Mouse (Mus musculus): ENCODE results near the gene Tmem245.
"Not testable (repeated sequence)": the region's sequence is repeated elsewhere in the genome, so short reads cannot be mapped to it uniquely, and the experiment has no call there.

The Tmem245 gene

DNA sequence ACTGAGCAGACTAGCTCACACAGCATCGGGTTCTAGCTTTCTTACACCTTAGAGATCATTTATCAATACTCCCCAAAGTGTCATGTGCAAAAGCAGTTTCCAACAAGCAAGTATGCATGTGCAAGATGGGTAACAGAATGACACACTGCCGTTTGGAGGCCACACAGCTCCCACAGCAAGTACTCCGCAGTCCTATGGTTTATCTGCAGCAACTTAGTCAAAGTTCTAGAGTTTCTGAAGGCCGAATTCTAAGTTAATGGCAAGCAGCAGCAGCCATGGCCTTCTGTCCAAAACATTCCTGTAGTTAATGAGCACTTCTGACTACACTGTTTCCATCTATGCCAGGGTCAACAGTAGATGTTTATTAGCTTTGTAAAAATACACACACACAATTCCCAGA is 20.3 kb downstream of the Tmem245 start:
- DNase-seq (ENCODE audit: low spot score), result no peak

DNA sequence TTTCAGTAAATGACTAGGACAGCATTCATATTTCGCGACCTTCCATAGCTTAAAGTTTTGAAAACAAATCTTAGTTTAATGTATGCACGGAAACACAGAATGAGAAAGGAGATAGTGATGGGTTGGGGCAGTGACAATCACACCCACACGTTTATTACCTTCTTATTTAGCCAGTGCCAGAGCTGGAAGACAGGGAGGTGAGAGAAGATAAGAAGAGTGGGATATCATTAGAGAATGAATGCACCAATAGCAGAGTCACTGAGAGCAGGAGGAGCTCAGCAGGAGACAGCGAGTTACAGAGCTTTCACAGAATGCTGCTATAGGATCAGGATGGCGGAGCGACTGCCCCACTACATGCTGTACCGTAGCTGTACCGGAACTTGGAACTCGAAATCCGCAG is 25.0 kb downstream of the Tmem245 start:
- no peak for DNase-seq (ENCODE audit: low spot score)

DNA sequence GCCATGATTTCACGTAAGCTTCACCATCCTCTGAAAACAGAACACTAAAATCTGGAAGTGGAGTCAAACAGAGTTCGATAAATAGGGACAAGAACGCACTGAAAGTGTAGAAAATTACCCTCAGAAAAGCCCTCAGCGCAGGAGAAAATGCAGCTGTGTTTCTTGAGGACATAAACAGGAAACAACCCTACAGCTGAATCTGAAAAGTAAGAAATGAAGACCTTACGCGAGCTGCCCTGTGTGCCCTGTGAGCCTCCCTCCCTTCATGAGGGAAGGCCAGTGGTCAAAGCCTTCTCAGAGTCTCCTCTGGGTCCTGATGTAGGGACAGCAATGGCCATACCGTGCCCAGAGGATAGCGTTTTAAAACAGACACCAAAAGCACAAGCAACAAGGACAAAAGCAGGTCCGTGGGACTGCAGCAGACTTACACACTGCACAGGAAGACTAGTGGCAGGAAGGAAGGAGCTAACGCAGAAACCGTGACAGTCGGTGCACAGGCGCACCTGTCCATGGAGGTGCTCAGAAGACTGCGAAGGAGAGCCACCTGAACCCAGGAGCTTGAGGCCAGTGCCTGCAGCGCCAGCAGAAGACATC is 31.4 kb downstream of the Tmem245 start:
- DNase-seq (ENCODE audit: low spot score), result no peak

DNA sequence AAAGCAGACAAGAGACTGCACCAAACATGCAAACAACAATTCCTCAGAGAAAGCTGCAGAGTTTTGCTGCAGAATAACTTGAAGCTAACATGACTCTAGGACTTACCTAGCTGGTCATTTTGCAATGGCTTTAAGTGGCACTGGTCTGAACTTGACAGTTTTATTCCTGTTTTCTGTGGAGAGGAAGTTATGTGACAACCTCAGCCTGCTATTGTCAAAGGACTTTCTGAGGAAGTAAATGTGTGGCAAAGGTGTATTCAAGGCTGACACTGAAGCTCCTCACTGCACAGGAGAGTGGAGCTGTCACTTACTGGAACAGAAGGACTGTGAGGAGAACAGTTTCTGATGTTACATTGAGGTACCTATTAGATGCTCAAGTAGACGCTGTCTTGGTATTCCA is 32.5 kb downstream of the Tmem245 start:
- DNase-seq (ENCODE audit: low spot score), result no peak

DNA sequence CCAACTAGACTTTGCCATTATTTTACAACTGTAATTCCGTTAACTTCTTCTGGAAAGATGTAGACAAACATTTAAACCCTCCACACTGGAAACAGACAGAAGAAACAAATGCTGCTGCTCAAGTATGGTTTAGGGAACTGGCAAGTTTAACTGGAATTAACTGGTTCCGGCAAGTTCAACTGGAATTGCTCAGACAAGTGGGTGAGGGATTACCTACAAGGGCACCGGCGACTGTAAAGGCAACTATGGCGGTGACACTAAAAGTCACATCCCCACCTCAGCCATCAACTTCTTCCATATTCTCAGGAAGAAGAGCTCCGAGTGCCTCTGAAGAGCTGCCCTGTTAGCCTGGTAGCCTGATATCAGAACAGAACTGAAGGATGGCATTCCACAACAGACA is 32.9 kb downstream of the Tmem245 start:
- DNase-seq (ENCODE audit: low spot score), result no peak

DNA sequence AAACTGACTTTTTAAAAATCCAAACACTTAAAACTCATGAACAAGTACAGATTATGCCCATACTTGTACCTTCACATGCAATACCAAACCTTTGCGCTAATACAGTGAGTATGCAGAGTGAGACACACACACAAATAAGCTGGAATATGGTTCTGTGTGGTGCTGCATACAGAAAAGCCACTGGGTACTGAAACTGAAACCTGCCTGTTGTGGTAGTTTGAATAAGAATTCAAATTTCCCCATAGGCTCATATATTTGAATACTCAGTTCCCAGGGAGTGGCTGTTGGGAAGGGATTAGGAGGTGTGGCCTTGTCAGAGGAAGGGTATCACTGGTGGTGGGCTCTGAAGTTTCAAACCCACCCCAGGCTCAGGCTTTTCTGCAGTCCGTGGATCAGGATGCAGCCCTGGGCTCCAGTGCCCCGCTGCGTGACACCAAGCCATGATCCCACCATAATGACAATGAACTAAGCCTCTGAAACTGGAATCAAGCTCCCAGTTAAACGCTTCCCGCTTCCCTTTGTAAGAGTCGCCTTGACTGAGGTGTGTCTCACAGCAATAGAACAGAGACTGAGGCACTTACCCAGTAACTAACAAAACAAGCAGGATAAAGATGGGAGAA is 34.7 kb downstream of the Tmem245 start:
- DNase-seq (ENCODE audit: low spot score), result no peak

DNA sequence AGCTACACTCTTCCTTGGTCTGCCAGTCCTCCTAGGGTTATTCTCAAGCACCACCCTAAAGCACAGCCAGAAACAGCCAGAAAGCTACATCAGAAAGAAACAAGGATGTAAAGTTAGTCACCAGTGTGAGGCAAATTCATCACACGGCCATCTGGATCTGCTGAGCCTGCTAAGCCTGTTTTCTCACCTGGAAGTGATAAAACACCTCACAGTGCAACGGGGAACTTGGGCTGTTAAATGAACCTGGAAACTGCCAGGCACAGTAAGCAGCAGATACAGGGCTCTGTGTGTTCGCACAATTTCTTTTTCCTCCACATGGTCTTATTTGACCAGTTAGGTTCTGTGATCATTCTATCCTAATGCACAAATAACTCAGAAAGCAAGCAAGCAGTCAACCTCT is 37.7 kb downstream of the Tmem245 start:
- DNase-seq (ENCODE audit: low spot score), result no peak

DNA sequence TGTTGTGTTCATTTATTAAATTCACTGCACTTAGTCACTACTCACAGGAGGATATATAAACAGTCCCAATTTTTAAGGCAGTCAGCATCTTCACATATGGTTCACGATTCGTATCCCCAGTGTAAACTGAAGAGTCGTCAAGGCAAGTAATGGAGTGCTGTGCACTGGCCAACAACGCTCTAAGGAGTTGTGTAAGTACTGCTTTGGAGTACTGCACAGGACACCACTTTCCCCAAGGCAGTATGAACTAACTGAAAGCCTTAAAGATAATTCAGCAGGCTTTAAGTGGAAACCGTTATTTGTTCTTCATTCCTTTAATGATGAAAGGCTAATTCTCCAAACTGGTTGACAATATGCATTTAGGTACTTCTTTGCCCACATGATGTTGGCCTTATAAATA is 39.6 kb downstream of the Tmem245 start:
- DNase-seq (ENCODE audit: low spot score), result no peak

DNA sequence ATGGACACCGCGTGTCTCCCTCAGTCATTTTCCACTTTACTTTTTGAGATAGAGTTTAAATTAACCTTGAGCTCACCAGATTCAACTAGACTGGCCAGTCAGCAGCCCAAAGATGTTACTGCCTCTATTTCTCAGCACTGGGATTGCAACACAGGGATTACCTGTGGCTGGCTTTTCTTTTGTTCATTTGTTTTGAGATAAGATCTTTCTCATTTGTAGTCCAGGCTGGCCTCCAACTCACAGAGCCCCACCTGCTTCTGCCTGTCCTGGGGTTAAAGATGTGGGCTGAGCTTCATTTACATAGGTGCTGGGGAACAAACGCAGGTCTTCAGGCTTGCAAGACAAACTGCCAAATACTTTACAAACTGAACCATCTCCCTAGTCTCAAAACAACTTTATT is 40.3 kb downstream of the Tmem245 start:
- no peak for DNase-seq (ENCODE audit: low spot score)

DNA sequence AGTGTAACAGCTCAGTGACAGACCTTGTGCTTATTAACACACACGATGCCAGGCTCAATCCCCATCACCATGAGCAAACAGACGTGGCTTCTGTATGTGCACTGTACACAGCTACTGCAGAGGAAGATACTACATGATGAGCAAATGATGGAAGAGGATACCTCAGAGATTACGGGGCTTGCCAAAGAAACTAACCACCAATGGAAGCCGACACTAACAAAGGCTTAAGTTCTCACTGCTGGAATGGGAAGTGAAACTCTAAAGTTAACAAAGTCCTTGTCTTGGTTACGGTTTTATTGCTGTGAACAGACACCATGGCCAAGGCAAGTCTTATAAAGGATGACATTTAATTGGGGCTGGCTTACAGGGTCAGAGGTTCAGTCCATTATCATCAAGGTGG is 41.7 kb downstream of the Tmem245 start:
- no peak for DNase-seq (ENCODE audit: low spot score)

DNA sequence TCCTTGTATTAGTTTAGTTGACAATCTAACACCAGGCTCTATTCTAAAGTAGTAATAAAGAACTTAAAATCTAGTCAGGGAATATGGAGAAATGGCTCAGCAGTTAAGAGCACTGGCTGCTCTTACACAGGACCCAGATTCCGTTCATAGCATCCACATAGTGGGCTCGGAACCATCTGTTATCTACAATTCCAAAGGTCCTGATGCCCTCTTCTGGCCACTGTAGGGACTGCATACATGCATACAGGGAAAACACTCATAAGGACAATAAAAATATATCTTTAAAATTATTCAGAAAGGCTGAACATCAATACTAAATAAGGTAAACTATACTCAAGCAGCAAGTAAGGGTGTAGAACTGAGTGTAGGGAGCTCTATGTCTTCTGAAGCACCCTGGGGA is 45.6 kb downstream of the Tmem245 start:
- no peak for DNase-seq (ENCODE audit: low spot score)

DNA sequence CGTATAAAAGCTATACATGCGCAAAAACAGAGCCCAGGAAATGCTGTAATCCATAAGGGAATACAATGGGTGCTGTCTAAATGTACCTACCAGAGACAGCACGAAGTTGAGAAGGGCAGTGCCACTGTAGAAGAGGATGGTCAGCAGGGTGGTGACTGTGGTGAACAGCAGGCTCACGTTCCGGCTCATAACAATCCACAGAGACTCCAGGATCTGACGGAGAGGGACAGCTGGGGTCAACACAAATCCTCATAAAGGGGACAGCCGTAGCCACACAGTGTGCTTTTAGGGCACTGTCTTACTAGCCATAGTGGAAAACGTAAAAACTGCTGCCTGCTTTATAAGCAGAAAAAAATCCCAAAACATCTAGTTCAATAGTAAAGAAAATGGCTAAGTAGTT is 48.0 kb downstream of the Tmem245 start:
- no peak for DNase-seq (ENCODE audit: low spot score)

DNA sequence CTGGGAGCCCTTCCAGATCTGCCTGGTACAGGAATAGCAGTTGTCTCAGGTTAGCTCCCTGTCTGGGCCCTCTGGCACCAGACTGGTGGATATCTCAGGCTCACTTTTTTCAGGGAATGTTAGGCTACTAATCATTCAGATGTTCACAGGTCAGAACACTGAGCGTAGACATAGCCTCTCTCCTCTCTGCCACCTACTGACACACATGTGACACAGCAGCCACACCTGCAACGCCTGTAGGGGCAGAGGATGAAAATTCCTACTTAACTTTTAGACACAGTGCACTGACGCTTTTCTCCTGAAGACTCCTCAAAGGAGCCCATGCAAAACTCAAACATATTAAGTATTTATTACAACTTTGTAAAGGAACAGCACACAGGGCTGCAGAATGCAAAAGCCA is 49.7 kb downstream of the Tmem245 start:
- no peak for DNase-seq (ENCODE audit: low spot score)

DNA sequence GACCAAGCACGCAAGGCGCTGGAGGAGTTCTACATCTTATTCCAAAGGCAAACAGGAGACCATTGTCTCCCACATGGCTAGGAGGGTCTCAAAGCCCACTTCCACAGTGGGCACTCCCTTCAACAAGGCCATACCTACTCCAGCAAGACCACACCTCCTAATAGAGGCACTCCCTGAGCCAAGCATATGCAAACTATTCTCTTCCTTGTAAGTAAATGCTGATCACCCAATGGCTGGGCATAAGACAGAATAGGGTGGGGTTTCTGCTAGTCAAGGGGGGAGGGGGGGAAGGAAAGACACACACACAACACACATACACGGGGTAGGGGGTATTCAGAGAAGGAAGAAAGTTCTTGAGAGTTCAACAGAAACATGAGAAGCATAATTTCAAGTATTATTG is 53.0 kb downstream of the Tmem245 start:
- no peak for DNase-seq (ENCODE audit: low spot score)

DNA sequence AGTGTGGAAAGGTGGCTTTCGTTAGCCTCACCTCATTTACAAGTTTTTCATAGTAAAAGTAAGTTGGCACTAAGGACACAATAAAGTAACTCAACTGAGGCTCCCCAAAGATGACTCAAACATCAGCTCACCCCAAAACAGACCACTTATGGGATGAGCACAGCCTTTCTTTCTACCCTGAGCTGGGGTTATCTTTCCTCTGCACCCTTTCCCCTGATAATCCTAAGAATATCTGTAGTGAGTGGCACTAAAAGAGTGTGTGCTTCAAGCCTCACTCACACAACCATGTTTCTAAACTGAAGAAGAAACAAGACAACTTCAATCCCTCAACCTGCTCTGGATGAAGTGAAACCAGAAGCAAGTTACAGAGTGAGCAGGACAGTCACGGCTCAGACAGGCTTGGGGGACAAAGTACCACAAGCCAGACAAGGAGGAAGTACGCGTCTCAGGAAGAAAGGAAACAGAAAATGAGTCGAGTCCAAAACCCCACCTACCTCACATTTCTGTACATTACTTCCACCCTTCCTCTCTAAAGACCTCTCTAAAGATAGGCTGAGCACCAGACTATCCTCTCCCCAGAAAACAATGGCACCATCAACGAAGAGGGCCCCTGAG is 54.6 kb downstream of the Tmem245 start:
- no peak for DNase-seq (ENCODE audit: low spot score)

DNA sequence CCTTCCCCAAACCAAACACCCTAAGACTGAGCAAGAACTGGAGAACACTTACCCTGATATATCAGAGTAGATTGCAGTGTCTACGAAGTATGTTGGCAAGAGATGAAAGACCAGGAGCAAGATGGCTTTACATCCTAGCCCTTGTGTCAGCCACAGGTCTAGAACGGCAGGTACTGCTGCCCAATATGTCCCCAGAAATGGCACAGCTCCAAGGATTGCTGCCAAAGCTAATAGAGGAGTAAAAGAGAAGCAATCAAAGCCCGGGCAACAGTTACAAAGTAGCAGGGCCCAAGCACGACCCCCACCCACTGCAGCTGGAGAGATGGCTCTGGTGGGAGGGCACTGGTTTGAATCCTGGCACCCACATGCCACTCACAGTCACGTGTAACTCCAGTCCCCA is 58.8 kb downstream of the Tmem245 start:
- no peak for DNase-seq (ENCODE audit: low spot score)

DNA sequence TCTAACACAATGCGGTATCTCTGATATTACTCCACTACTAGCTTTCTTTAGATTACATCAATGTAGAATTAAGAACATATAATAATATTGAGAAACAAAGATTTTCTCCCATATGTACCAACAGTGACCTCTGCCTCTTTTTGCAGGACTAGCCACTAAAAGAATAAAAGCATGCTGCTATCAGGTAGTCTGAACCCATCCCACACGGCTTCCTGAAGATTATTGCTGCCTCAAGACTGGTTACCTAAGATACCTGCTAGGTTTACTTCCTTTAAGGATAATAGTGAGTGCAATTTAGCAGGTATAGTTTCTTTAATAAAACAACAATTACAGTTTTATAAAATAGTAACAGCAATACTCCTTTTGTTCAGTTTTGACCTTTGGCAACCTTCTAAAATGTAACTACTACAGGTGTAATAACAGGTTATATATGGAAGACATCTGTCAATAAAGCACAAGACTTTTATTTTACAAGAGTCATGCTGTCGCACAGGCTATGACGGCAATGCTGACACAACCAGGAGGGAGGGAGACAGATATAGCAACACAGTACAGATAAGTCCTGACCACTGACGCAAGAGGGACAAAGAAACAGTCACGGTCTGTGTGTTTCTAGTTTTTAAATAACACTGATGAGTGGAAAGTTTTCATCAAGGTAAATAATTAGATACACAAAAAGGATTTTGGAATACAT is 60.8 kb downstream of the Tmem245 start:
- DNase-seq (ENCODE audit: low spot score), result no peak

DNA sequence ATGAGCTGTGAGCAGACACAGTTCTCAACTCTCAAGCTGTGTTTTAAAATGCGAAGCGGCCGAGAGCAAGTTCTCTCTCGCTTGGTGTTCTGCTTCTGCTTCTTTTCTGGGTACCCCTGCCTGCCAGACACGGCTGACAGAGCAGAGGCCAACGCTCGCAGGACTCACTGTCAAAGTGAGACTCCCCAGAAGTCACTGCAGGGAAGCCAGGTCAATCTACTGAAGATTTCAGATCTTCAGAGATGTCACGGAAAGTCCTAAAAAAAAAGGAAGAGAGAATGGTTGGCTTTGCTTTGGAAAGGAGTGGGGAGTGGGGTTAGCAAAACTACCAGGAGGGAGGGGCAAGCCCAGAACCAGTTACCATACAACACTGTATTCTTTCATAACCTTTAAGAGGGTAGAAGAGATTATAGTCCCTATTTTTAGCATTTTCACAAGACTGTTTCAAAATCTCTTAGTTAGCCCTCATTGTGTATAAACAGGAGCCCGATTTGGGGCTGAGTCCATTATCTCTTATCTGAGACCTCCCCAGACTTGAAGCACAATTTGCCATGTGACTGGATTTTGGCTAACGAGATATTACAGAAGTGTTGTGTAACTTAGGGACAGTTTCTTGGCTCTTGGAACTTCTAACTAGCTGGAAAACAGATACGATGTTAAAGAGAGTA is 67.1 kb downstream of the Tmem245 start:
- no peak for DNase-seq (ENCODE audit: low spot score)

DNA sequence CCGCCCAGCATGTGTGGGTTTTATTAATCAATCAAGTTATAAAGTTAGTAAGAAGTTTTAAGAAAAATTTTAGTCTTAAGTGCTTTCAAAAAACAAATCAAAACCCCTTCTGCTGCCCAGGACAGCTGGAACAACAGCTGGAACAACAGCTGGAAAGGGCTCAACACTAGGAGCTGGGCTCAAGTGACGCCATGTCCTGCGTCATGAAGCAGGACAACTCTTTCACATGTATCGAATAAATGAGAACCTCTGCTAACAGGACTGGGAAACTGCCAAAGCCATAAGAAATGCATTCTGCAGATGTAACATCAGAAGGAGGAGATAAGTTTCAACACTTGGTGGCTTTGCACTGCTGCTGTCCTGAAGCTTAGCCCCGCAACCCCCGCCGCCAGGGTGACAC is 68.3 kb downstream of the Tmem245 start:
- DNase-seq (ENCODE audit: low spot score), result no peak

DNA sequence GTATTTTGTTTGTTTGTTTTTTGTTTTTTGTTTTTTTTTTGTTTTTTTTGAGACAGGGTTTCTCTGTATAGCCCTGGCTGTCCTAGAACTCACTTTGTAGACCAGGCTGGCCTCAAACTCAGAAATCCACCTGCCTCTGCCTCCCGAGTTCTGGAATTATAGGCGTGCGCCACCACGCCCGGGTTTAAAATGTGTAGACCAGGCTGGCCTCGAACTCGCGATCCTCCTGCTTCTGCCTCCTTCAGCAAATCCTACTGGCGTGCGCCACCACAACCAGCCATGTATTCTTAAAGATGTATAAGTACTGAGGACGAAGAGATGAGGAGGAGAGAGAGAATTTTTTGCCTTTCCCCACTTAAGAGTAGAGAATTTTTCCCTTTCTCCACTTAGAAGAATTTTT is 76.7 kb downstream of the Tmem245 start:
- not testable (repeated sequence) for DNase-seq (ENCODE audit: low spot score)

DNA sequence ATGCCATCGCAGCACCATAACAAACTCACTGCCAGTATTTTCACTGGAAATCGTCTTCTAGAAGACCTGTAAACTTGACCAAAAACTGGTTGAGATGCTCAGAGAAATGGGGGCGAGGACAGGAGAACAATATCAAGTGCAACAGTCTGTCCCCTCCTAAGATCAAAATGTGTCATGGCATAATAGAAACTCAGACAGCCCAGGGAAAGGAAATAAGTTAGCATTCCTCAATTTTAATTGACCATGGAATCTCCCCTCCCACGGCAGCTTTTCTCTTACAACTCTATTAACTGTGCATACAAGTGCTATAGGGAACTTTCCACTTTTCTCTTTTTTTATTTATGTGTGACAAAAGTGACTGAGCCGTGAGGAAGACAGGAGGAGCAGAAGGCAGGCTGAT is 79.5 kb downstream of the Tmem245 start:
- no peak for DNase-seq (ENCODE audit: low spot score)

DNA sequence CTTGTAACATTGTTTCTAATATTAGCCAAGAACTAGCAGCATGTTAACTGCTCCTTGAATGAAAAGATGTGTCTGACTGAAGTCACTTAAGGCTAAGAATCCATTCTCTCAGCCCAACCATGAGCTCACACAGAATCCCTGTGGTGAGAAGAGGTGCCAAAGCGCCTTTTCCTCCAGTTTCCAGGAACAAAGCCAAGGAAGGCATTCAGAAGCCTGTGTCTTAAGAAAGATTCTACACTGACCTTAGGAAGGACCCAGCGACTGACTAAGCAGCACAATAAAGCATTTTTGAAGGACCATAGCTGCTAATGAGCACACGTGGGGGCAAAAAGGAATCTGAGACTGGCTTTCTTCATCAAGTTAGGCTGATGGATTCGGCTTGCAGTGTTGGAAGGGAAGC is 81.3 kb downstream of the Tmem245 start:
- DNase-seq (ENCODE audit: low spot score), result no peak

DNA sequence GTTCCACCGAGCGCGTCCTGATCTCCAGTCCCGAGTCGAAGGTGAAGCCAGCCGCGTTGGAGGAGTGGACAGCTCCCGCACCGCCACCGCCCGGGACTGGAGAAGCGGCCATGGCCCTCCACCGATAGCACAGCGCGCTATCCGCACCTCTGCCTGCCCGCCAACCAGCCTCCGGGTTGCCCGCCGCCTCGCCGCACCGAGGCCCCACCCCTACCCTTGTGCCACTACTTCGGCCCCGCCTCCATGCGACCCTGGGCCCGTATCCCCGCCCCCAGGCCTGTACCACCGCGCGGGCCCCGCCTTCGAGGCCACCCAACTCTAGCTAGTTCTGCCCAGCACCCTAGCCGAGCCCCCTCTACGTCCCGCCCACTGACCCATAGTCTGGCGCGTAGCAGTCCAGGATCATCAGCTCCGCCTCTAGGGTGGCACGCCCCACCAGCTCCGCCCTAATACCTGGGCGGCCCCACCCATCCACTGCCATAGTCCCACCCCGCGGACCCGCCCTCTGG is 82.2 kb downstream of the Tmem245 start, which contains the start of gene Ctnnal1:
TSS of gene Ctnnal1 (minus strand) at position 186 of the 509 bp plus-strand sequence.
- peak; percentile 83 for DNase-seq (ENCODE audit: low spot score)
